Mouse (Mus musculus): Measurements from ENCODE around the gene Dnaaf3. TPM values are rescaled to one million over a fixed set of nuclear protein-coding genes. Genes with fewer than 3 reads are reported as not detected.

Dnaaf3 gene
- polyA plus RNA-seq, 1 experiment from 2014 or later, result 1.5 TPM

DNA sequence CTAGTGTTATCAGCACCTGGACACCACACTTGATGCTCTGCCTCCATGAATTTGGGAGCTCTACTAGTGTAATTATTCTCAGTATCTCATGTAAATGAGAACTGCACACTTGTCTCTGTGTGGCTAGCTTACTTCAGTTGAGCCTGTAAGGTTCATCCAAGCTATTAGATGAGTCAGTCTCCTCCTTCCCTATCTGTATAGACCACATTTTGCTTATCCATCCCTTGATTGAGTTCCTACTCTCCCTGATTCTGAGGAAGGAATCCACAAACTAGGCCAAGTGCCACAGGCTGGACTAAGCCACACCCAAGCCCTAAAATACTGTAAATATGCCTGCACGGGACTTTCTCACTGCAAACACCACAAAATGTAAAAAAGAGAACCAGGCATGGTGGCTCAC, 38.3 kb downstream of the Dnaaf3 start:
- WGBS, result 89% methylated on average over 1 of the region's 1 CpGs
- no peaks in the 10 kb centered on the region for H3K27me3 ChIP-seq (ENCODE audit: control insufficient read depth, insufficient read depth, low read length)
- ATAC-seq (ENCODE audit: low FRiP score) (no peak), DNase-seq (ENCODE audit: low spot score) (no peak)
- no peak overlapping the region for H3K9ac ChIP-seq
- no peak overlapping the region for H3K4me3 ChIP-seq (replicated peaks; ENCODE audit: low read length)
- no peaks in the 10 kb centered on the region for H3K9me3 ChIP-seq (ENCODE audit: control insufficient read depth, low read length)
- H3K4me1 ChIP-seq (replicated peaks; ENCODE audit: control insufficient read depth, insufficient read depth, low read length), result peaks cover 14% of the 10 kb centered on the region
- no peak overlapping the region for H3K27ac ChIP-seq
- H3K36me3 ChIP-seq (replicated peaks; ENCODE audit: control insufficient read depth, insufficient read depth), result peaks cover 50% of the 10 kb centered on the region
- no peak overlapping the region for H3K4me2 ChIP-seq (replicated peaks)

DNA sequence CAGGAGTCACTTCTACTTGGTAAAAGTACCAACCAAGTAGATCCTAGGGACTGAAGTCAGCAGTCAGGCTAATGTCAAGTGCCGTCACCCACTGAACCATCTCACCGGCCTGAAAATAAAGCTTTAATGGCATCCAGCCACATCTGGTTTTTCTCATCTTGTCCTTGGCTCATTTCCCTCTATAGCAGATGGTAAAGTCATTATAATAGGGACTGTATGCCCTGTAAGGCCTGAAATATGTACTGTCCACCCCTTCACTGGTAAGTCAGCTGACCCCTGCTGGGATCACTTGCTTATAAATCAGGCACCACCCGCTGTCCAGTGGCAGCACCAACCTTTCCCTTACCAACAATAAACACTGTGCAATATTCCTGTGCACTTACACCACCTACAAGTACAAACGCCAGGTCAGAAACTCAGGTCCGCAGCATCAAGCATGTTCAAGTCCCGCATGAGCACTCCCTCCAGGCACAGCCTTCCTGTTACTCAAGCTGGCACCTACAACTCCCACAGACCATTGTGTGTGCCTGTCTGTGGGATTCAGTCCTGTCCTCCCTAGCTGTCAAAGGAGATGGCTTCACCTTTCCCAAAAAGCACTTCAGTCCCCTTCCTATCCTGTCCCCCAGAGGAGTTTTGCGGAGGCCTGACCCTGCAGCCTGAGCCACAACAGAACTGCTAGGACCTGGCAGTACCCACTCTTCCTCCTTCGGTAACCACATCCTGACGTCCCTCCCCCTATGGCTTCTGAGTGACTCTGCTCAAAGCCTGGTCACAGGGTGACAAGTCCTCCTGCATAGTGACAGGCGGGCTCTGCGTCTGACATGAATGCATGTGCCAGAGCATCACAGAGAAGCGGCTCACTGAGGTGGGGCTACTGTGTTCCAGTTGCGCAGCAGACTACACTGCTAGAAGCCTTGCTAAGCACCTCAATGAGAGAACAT, 39.7 kb downstream of the Dnaaf3 start:
- Histone ChIP-seq H3K9ac (no peak overlapping the region), H3K36me3 (replicated peaks; ENCODE audit: control insufficient read depth, insufficient read depth) (peaks cover 62% of the 10 kb centered on the region), H3K9me3 (ENCODE audit: control insufficient read depth, low read length) (no peaks in the 10 kb centered on the region), H3K4me2 (replicated peaks) (no peak overlapping the region), H3K4me3 (replicated peaks; ENCODE audit: low read length) (no peak overlapping the region), H3K27me3 (ENCODE audit: control insufficient read depth, insufficient read depth, low read length) (no peaks in the 10 kb centered on the region), H3K4me1 (replicated peaks; ENCODE audit: control insufficient read depth, insufficient read depth, low read length) (no peaks in the 10 kb centered on the region), H3K27ac (no peak overlapping the region)
- no peak for ATAC-seq (ENCODE audit: low FRiP score)
- WGBS, result 91% methylated on average over 13 of the region's 13 CpGs
- no peak for DNase-seq (ENCODE audit: low spot score)

DNA sequence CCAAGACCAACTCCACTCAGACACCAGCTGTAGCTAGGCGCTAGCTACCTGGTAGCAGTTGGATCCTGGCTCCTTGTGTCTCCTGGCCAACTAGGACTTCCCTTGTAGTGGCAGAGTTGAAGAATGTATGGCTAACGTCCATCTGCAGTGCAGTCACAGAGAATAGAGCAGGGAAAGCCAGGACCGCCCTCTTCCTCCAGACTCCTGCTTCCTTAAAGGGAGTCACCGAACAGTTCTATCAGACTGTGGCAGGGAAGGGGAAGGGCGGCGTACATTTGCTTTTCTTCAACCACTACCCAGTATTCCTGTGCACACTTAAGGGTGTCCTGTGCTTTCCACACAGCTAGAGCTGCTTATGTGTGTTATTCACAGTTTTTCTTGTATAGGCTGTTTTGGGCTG, 40.9 kb downstream of the Dnaaf3 start:
- Histone ChIP-seq H3K9ac (no peak overlapping the region), H3K9me3 (ENCODE audit: control insufficient read depth, low read length) (no peaks in the 10 kb centered on the region), H3K4me1 (replicated peaks; ENCODE audit: control insufficient read depth, insufficient read depth, low read length) (no peaks in the 10 kb centered on the region), H3K27me3 (ENCODE audit: control insufficient read depth, insufficient read depth, low read length) (no peaks in the 10 kb centered on the region), H3K4me3 (replicated peaks; ENCODE audit: low read length) (no peak overlapping the region), H3K27ac (no peak overlapping the region), H3K36me3 (replicated peaks; ENCODE audit: control insufficient read depth, insufficient read depth) (peaks cover 63% of the 10 kb centered on the region), H3K4me2 (replicated peaks) (no peak overlapping the region)
- 84% methylated on average over 6 of the region's 6 CpGs for WGBS
- ATAC-seq (ENCODE audit: low FRiP score), result no peak
- no peak for DNase-seq (ENCODE audit: low spot score)

DNA sequence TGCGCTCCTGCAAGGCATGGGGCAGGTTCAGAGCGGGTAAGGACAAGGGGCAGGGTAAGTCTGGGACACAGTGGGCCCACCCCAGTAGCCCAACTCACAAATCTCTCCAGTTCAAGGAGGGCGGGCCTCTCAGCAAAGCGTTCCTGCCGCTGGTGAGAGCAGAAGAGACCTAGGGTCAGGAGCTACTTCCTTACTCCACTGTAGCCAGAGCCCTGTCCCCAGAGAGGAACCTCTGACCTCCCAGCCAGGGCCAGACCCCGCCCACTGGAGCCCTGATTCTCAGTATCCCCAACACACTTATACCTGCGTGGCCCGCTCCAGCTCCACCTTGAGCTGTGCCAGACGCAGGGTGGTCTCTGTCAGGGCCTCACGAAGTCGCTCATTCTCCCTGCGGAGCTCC, 50.0 kb downstream of the Dnaaf3 start:
- Histone ChIP-seq H3K27me3 (ENCODE audit: control insufficient read depth, insufficient read depth, low read length) (0 out of 2 replicates have a peak, but pooled peaks cover 3% of the 10 kb centered on the region), H3K36me3 (replicated peaks; ENCODE audit: control insufficient read depth, insufficient read depth) (peaks cover 53% of the 10 kb centered on the region), H3K4me2 (replicated peaks) (no peak overlapping the region), H3K27ac (no peak overlapping the region), H3K4me3 (replicated peaks; ENCODE audit: low read length) (no peak overlapping the region), H3K9me3 (ENCODE audit: control insufficient read depth, low read length) (no peaks in the 10 kb centered on the region), H3K9ac (no peak overlapping the region), H3K4me1 (replicated peaks; ENCODE audit: control insufficient read depth, insufficient read depth, low read length) (peaks cover 5% of the 10 kb centered on the region)
- no peak for ATAC-seq (ENCODE audit: low FRiP score)
- DNase-seq (ENCODE audit: low spot score), result no peak
- WGBS, result 91% methylated on average over 12 of the region's 12 CpGs

DNA sequence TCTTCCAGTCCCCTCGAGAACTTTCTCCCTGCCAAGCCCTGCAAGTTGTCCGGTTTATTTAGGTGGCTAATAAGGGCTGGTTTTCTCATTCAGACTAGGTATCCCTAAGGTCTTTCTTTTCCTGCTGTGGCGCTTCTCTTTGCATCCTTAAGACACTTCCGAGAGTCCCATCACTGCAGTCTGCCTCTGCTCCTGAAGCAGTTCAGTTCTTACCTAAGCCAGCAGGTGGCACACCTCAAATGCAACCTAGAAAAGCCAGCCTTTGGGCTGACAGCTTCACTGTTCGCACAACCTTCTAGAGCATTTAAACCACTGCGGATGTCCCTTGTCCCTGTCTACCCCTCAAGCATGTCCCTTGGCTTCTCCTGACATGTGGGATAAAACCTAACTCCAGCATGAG, 52.6 kb downstream of the Dnaaf3 start:
- H3K27ac ChIP-seq, result no peak overlapping the region
- H3K4me2 ChIP-seq (replicated peaks), result no peak overlapping the region
- no peaks in the 10 kb centered on the region for H3K9me3 ChIP-seq (ENCODE audit: control insufficient read depth, low read length)
- H3K36me3 ChIP-seq (replicated peaks; ENCODE audit: control insufficient read depth, insufficient read depth), result peaks cover 33% of the 10 kb centered on the region
- peaks cover 5% of the 10 kb centered on the region for H3K4me1 ChIP-seq (replicated peaks; ENCODE audit: control insufficient read depth, insufficient read depth, low read length)
- H3K27me3 ChIP-seq (ENCODE audit: control insufficient read depth, insufficient read depth, low read length), result peaks cover 13% of the 10 kb centered on the region; the same call in 1 of the 2 replicates
- ATAC-seq (ENCODE audit: low FRiP score), result no peak
- peak; percentile 55 for DNase-seq (ENCODE audit: low spot score)
- H3K9ac ChIP-seq, result no peak overlapping the region
- 26% methylated on average over 6 of the region's 6 CpGs for WGBS
- no peak overlapping the region for H3K4me3 ChIP-seq (replicated peaks; ENCODE audit: low read length)

DNA sequence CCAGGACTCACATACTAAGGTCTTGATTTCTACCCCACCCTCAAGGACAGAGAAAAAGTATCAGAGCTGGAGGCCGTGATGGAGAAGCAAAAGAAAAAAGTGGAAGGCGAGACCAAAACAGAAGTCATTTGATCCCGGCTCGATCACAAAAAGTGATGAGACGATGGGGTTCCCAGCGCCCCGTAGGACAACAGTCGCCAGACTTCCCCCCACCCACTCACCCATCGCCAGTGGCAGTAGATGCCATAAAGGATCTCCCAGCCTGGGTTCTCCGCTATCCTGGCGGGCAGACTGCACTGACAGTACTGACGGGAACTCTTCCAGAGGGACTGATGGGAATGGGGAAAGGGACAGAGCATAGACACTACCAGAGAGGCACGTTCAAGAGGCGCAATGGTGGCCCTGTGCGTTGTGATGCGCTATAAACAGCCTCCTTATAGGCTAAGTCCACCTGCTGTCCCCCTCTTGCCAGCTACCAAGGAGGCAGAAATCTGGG, 53.4 kb downstream of the Dnaaf3 start:
- Histone ChIP-seq H3K27me3 (ENCODE audit: control insufficient read depth, insufficient read depth, low read length) (peaks cover 21% of the 10 kb centered on the region), H3K4me1 (replicated peaks; ENCODE audit: control insufficient read depth, insufficient read depth, low read length) (peaks cover 5% of the 10 kb centered on the region), H3K4me3 (replicated peaks; ENCODE audit: low read length) (peak overlapping the region; percentile 39), H3K36me3 (replicated peaks; ENCODE audit: control insufficient read depth, insufficient read depth) (peaks cover 25% of the 10 kb centered on the region), H3K27ac (no peak overlapping the region), H3K9ac (peak overlapping the region; percentile 49), H3K4me2 (replicated peaks) (peak overlapping the region; percentile 71), H3K9me3 (ENCODE audit: control insufficient read depth, low read length) (no peaks in the 10 kb centered on the region)
- 4% methylated on average over 16 of the region's 16 CpGs for WGBS
- no peak for DNase-seq (ENCODE audit: low spot score)
- ATAC-seq (ENCODE audit: low FRiP score), result peak; percentile 5; the same call in 1 of the 2 replicates

DNA sequence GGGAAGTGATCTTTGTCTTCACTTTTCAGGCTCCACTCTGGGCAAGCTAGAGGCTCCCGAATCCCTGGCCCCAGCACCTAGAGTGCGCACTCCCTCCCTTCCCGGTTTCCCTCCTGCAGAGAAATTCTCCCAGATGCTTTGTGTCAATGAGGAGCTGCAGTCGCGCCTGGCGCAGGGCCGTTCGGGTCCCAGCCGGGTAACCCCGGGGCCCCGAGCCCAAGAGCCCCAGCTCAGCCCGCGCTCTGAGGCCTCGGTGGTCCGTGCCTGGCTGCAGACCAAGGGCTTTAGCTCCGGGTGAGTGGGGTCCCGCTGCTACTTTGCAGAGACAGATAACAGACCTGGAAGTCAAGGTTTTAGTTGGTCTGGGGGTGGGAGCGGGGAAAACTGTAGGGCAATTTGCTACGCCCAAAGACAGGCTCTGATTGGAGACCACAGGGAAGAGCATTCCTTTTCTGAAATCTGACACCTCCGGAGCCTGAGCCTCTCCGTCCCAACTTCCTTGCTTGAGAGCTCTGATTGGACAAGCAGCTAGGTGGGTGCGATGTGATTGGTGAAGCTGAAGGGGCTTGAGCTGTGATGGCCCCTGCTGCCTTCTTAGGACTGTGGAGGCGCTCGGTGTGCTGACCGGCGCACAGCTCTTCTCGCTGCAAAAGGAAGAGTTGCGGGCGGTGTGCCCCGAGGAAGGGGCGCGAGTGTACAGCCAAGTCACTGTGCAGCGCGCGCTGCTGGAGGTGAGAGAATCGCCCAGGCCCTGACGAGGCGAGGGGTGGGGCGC, 54.0 kb downstream of the Dnaaf3 start:
- Histone ChIP-seq H3K4me1 (replicated peaks; ENCODE audit: control insufficient read depth, insufficient read depth, low read length) (peaks cover 5% of the 10 kb centered on the region), H3K4me3 (replicated peaks; ENCODE audit: low read length) (peak overlapping the region; percentile 39), H3K4me2 (replicated peaks) (peak overlapping the region; percentile 71), H3K27me3 (ENCODE audit: control insufficient read depth, insufficient read depth, low read length) (peaks cover 27% of the 10 kb centered on the region), H3K9me3 (ENCODE audit: control insufficient read depth, low read length) (no peaks in the 10 kb centered on the region), H3K9ac (peak overlapping the region; percentile 49), H3K36me3 (replicated peaks; ENCODE audit: control insufficient read depth, insufficient read depth) (peaks cover 19% of the 10 kb centered on the region), H3K27ac (peak overlapping the region; percentile 3; the same call in 1 of the 2 replicates)
- DNase-seq (ENCODE audit: low spot score), result peak; percentile 74
- ATAC-seq (ENCODE audit: low FRiP score), result peak; percentile 95
- under 1% methylated on average over 39 of the region's 39 CpGs for WGBS

DNA sequence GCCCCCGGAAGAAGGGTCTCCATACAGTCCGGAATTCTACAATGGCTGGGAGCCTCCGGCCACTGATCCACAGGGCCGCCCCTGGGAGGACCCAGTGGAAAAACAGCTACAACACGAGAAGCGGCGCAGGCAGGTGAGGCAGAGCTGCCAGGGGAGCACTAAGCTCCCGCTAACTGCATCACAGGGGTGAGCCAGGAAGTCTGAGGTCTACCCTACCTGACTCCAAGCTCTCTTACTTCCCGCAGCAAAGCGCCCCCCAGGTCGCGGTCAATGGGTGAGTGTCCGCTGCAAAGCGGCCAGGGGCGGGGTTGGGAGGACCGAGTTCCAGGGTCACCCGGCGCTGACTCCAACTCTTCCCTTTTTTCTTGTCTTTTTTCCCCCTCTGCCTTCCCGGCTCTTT, 58.3 kb downstream of the Dnaaf3 start:
- H3K27me3 ChIP-seq (ENCODE audit: control insufficient read depth, insufficient read depth, low read length), result peaks cover 47% of the 10 kb centered on the region
- WGBS, result 11% methylated on average over 19 of the region's 19 CpGs

More for the DNA sequence above, 58.3 kb downstream of the Dnaaf3 start:
- H3K9me3 ChIP-seq (ENCODE audit: control insufficient read depth, low read length), result no peaks in the 10 kb centered on the region
- H3K4me1 ChIP-seq (replicated peaks; ENCODE audit: control insufficient read depth, insufficient read depth, low read length), result peaks cover 2% of the 10 kb centered on the region
- H3K27ac ChIP-seq, result no peak overlapping the region
- DNase-seq (ENCODE audit: low spot score) (no peak), ATAC-seq (ENCODE audit: low FRiP score) (no peak)
- no peak overlapping the region for H3K9ac ChIP-seq
- no peak overlapping the region for H3K4me3 ChIP-seq (replicated peaks; ENCODE audit: low read length)
- H3K4me2 ChIP-seq (replicated peaks), result no peak overlapping the region
- H3K36me3 ChIP-seq (replicated peaks; ENCODE audit: control insufficient read depth, insufficient read depth), result no peaks in the 10 kb centered on the region
